Mouse (Mus musculus): Measurements from ENCODE around the gene Ptprj. TPM values are rescaled to one million over a fixed set of nuclear protein-coding genes. Genes with fewer than 3 reads are reported as not detected.
A peak's percentile ranks its signal among the peaks of the same experiment; 100 is the strongest.

The Ptprj gene
- polyA plus RNA-seq, 1 experiment from 2014 or later, result 2.5 TPM

DNA sequence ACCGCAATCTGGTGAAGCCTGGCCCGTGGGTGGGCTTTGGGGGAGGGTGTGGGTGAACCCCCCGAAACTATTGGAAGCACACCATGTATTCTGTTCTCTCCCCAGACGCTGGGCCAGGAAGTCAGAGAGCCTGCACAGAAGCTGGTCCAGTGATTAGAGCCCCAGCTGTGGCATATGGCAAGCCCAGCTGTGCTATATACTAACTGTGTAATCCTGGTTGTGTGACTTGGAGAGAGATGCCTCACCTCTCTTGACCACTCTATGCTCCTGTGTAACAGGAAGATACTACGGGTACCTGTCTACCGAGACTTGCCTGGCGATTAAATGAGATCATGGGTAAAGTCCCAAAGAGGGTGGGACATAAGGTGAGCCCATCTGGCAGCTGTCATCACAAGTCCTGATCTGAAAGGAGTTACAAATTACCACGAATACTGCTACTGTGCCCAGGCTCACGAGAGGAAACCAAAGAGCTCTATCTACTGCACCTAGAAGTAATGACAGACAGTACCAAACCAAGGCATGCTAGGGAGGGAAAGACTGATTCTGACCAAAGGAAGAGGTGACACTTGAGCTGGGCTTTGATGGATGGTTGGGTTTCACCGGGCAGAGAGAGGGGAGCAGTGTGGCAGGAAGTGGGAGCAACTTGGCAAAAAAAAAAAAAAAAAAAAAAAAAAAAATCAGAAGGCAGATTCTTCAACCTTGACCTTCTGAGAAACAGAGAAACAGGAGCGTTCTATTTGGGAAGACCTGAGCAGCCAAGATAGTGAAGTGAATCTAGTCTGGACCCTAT is 754 bp upstream of the Ptprj start:
- peaks cover 6% of the 10 kb centered on the region; the same call in 1 of the 2 replicates for H3K4me1 ChIP-seq (replicated peaks; ENCODE audit: control insufficient read depth, insufficient read depth, low read length)
- peaks cover 2% of the 10 kb centered on the region; the same call in 1 of the 2 replicates for H3K27me3 ChIP-seq (ENCODE audit: control insufficient read depth, insufficient read depth, low read length)
- DNase-seq (ENCODE audit: low spot score), result no peak
- H3K4me3 ChIP-seq (ENCODE audit: low read depth, low read length), result peak overlapping the region; percentile 69
- ATAC-seq (replicated peaks; ENCODE audit: low FRiP score), result peak; percentile 31
- WGBS, result 20% methylated on average over 11 of the region's 11 CpGs
- H3K27ac ChIP-seq (ENCODE audit: low read depth, low read length), result no peak overlapping the region
- no peaks in the 10 kb centered on the region for H3K36me3 ChIP-seq (ENCODE audit: control insufficient read depth, insufficient read depth, low read length)
- H3K4me2 ChIP-seq (ENCODE audit: low read depth, low read length, severe bottlenecking), result peak overlapping the region; percentile 94
- H3K9me3 ChIP-seq (ENCODE audit: control insufficient read depth, low read length), result no peaks in the 10 kb centered on the region
- H3K9ac ChIP-seq (ENCODE audit: low read length), result peak overlapping the region; percentile 85

DNA sequence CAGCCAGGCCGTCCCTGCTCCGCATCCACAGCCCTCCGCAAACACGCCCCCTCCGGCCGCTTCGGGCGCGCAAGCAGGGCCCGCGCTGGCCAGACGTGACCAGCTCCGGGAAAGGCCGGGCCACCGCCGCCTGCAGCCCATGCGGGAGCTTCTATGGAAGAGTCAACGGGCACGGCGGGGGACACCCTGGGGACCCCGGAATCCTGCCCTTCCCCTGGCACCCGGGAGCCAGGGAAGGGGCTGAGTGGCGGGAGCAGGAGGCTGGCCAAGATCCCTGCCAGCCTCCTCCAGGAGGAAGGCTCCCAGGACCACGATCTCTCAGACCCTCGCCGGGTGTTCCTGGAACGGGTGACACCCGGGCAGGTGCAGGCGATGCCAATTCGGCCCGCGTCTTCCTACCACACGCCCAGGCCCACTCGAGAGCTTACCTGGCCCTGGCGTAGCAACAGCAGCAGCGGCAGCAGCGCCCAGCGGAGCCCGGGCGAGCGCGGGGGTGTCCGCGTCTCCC is 665 bp downstream of the Ptprj start:
- Histone ChIP-seq H3K36me3 (ENCODE audit: control insufficient read depth, insufficient read depth, low read length) (no peaks in the 10 kb centered on the region), H3K9me3 (ENCODE audit: control insufficient read depth, low read length) (no peaks in the 10 kb centered on the region), H3K4me3 (ENCODE audit: low read depth, low read length) (peak overlapping the region; percentile 69), H3K27ac (ENCODE audit: low read depth, low read length) (peak overlapping the region; percentile 37; the same call in 1 of the 2 replicates), H3K27me3 (ENCODE audit: control insufficient read depth, insufficient read depth, low read length) (peaks cover 2% of the 10 kb centered on the region; the same call in 1 of the 2 replicates), H3K9ac (ENCODE audit: low read length) (peak overlapping the region; percentile 85), H3K4me2 (ENCODE audit: low read depth, low read length, severe bottlenecking) (peak overlapping the region; percentile 94), H3K4me1 (replicated peaks; ENCODE audit: control insufficient read depth, insufficient read depth, low read length) (peaks cover 6% of the 10 kb centered on the region; the same call in 1 of the 2 replicates)
- DNase-seq (ENCODE audit: low spot score) (peak; percentile 86), ATAC-seq (replicated peaks; ENCODE audit: low FRiP score) (peak; percentile 76)
- under 1% methylated on average over 39 of the region's 44 CpGs for WGBS

DNA sequence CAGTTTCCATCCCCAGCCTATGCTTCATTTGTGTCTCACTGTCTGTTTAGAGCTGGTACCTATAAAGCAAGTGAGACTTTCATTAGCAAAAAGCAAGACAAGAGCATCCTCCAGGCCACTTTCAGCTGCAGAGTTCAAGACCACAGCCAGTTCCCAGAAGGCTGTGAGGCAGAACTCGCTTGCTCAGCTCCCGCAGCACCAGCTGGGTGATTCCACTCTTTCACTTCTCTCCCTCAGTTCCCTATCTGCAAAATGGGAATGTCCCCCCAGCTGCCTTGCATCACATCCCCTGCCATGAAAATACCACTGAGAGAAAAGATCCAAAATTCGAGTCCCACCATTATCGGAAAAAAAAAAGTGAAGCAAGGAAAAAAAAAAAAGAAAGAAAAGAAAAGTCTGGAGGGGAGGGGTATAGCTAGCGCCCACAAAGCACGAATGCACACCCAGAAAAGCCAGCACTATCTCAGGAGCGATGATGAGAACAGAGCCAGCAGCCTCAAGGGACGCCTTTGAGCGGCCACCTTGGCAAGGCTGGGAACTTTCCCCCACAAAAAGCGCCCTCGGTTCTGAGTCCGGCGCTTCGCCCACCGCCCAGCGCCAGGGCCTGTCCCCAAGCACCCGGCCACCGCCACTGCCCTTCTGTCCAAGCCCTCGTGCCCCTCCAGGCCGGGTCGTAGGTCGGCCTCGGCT is 1.3 kb downstream of the Ptprj start:
- DNase-seq (ENCODE audit: low spot score) (no peak), ATAC-seq (replicated peaks; ENCODE audit: low FRiP score) (no peak)

DNA sequence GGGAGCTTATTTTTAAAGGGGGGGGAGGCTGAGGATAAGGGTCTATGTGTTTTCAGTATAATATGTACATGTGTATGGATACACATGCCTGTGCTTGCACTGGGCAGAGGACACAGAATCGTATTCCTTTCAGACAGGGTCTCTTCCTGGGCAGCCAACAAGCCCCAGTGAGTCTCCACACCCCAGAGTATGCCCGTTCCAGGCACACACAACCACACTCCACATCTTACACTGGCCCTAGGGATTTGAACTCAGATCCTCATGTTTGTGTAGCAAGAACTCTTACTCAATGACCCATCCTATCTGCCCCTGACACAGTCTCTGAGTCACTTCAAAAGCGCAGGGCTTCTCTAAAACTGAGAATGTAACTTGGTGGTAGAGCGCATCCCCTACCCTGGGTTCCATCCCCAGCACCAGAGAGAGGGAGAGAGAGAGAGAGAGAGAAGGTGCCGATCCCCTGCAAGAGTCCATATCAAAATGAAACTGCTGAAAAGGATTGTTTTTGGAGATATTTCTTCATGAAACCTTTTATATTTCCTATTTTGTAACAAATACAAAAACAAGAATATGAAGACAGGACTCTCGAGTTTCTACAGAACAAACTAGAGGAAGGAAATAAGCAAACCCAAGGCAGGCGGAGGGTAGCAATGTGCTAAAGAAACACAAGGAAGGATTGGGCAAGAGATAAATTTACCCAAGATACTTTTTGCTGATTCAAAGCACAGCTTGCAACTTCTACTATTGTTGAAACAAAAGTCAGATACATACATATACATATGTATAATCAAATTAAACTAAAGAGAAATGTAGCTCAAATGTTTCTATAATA is 2.8 kb downstream of the Ptprj start:
- no peak for ATAC-seq (replicated peaks; ENCODE audit: low FRiP score)
- Histone ChIP-seq H3K9me3 (ENCODE audit: control insufficient read depth, low read length) (no peaks in the 10 kb centered on the region), H3K9ac (ENCODE audit: low read length) (no peak overlapping the region), H3K27ac (ENCODE audit: low read depth, low read length) (no peak overlapping the region), H3K36me3 (ENCODE audit: control insufficient read depth, insufficient read depth, low read length) (no peaks in the 10 kb centered on the region), H3K4me1 (replicated peaks; ENCODE audit: control insufficient read depth, insufficient read depth, low read length) (peaks cover 6% of the 10 kb centered on the region; the same call in 1 of the 2 replicates), H3K4me2 (ENCODE audit: low read depth, low read length, severe bottlenecking) (no peak overlapping the region), H3K27me3 (ENCODE audit: control insufficient read depth, insufficient read depth, low read length) (peaks cover 2% of the 10 kb centered on the region; the same call in 1 of the 2 replicates), H3K4me3 (ENCODE audit: low read depth, low read length) (no peak overlapping the region)
- WGBS, result 89% methylated on average over 7 of the region's 7 CpGs
- DNase-seq (ENCODE audit: low spot score), result no peak

More for the DNA sequence above, 1.3 kb downstream of the Ptprj start:
- peak overlapping the region; percentile 94 for H3K4me2 ChIP-seq (ENCODE audit: low read depth, low read length, severe bottlenecking)
- WGBS, result 2% methylated on average over 23 of the region's 23 CpGs
- peak overlapping the region; percentile 85 for H3K9ac ChIP-seq (ENCODE audit: low read length)
- H3K27me3 ChIP-seq (ENCODE audit: control insufficient read depth, insufficient read depth, low read length), result peaks cover 2% of the 10 kb centered on the region; the same call in 1 of the 2 replicates
- no peaks in the 10 kb centered on the region for H3K36me3 ChIP-seq (ENCODE audit: control insufficient read depth, insufficient read depth, low read length)
- H3K4me1 ChIP-seq (replicated peaks; ENCODE audit: control insufficient read depth, insufficient read depth, low read length), result peaks cover 6% of the 10 kb centered on the region; the same call in 1 of the 2 replicates
- H3K9me3 ChIP-seq (ENCODE audit: control insufficient read depth, low read length), result no peaks in the 10 kb centered on the region
- peak overlapping the region; percentile 69 for H3K4me3 ChIP-seq (ENCODE audit: low read depth, low read length)
- no peak overlapping the region for H3K27ac ChIP-seq (ENCODE audit: low read depth, low read length)

DNA sequence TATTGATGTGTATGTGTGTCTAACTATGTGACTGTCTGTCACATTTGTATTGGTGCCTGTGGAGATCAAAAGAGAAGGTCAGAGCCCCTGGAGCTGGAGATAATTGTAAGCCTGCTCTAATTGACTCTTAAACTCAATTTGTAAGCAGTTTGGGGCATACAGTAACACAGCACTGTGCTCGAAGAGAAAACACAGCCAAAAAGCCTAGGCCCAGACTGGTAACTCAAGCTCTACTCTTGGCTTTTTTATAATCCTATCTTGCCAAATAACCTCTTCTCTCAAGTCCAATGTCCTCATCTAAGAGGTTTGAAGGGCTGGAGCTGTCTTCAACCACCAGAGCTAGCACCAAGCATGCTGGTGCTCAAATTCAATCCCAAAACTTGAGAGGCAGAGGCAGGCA is 3.5 kb downstream of the Ptprj start:
- WGBS, result 35% methylated on average over 1 of the region's 1 CpGs
- ATAC-seq (replicated peaks; ENCODE audit: low FRiP score), result no peak
- H3K4me2 ChIP-seq (ENCODE audit: low read depth, low read length, severe bottlenecking), result no peak overlapping the region
- H3K4me3 ChIP-seq (ENCODE audit: low read depth, low read length), result no peak overlapping the region
- no peaks in the 10 kb centered on the region for H3K36me3 ChIP-seq (ENCODE audit: control insufficient read depth, insufficient read depth, low read length)
- DNase-seq (ENCODE audit: low spot score), result no peak
- H3K27me3 ChIP-seq (ENCODE audit: control insufficient read depth, insufficient read depth, low read length), result no peaks in the 10 kb centered on the region
- no peak overlapping the region for H3K27ac ChIP-seq (ENCODE audit: low read depth, low read length)
- H3K4me1 ChIP-seq (replicated peaks; ENCODE audit: control insufficient read depth, insufficient read depth, low read length), result peaks cover 6% of the 10 kb centered on the region; the same call in 1 of the 2 replicates
- no peak overlapping the region for H3K9ac ChIP-seq (ENCODE audit: low read length)
- H3K9me3 ChIP-seq (ENCODE audit: control insufficient read depth, low read length), result no peaks in the 10 kb centered on the region

DNA sequence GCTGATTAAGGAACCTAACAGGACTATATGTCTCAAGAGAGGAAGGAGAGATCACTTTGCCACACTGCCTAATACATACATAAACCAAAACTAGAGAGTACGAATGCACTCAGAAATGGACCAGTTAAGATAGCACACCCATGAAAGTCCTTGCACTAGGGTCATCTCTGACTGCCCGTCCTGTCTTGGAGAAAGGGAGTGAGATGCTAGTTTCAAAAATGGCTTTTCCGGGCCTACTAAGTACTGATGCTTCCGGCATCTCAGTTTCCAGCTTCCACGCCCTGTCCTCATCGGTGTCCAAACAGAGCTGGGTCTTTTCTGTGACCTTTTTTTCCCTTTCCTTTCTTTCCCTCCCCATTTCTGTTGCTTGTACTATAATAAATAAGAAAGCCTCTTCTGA is 4.0 kb downstream of the Ptprj start:
- Histone ChIP-seq H3K4me1 (replicated peaks; ENCODE audit: control insufficient read depth, insufficient read depth, low read length) (peaks cover 6% of the 10 kb centered on the region; the same call in 1 of the 2 replicates), H3K27ac (ENCODE audit: low read depth, low read length) (no peak overlapping the region), H3K4me3 (ENCODE audit: low read depth, low read length) (no peak overlapping the region), H3K9me3 (ENCODE audit: control insufficient read depth, low read length) (no peaks in the 10 kb centered on the region), H3K36me3 (ENCODE audit: control insufficient read depth, insufficient read depth, low read length) (no peaks in the 10 kb centered on the region), H3K9ac (ENCODE audit: low read length) (no peak overlapping the region), H3K27me3 (ENCODE audit: control insufficient read depth, insufficient read depth, low read length) (no peaks in the 10 kb centered on the region), H3K4me2 (ENCODE audit: low read depth, low read length, severe bottlenecking) (no peak overlapping the region)
- no peak for DNase-seq (ENCODE audit: low spot score)
- ATAC-seq (replicated peaks; ENCODE audit: low FRiP score), result no peak
- 87% methylated on average over 6 of the region's 6 CpGs for WGBS

DNA sequence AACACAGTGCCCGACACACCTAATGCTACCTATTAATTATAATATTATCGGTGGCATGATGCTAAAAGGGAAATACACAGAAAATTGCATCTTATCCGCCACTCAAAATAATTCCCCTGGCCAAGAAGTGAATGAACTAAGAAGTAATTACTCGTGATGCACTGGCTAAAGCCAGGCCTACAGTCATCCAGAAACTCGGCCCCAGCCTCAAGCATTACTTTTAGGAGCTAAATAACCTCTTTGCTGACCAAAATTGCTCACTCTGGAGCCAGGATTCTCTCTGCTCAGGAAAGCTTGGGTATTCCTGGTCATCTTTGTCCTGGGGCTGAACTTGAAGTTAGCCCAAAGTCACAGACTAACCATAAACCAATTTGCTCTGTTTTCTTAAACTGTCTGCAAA is 4.7 kb downstream of the Ptprj start:
- Histone ChIP-seq H3K4me2 (ENCODE audit: low read depth, low read length, severe bottlenecking) (no peak overlapping the region), H3K27me3 (ENCODE audit: control insufficient read depth, insufficient read depth, low read length) (no peaks in the 10 kb centered on the region), H3K36me3 (ENCODE audit: control insufficient read depth, insufficient read depth, low read length) (no peaks in the 10 kb centered on the region), H3K4me3 (ENCODE audit: low read depth, low read length) (no peak overlapping the region), H3K9me3 (ENCODE audit: control insufficient read depth, low read length) (no peaks in the 10 kb centered on the region), H3K9ac (ENCODE audit: low read length) (no peak overlapping the region), H3K27ac (ENCODE audit: low read depth, low read length) (no peak overlapping the region), H3K4me1 (replicated peaks; ENCODE audit: control insufficient read depth, insufficient read depth, low read length) (peaks cover 3% of the 10 kb centered on the region; the same call in 1 of the 2 replicates)
- WGBS, result 88% methylated on average over 5 of the region's 5 CpGs
- DNase-seq (ENCODE audit: low spot score), result no peak
- ATAC-seq (replicated peaks; ENCODE audit: low FRiP score), result no peak

DNA sequence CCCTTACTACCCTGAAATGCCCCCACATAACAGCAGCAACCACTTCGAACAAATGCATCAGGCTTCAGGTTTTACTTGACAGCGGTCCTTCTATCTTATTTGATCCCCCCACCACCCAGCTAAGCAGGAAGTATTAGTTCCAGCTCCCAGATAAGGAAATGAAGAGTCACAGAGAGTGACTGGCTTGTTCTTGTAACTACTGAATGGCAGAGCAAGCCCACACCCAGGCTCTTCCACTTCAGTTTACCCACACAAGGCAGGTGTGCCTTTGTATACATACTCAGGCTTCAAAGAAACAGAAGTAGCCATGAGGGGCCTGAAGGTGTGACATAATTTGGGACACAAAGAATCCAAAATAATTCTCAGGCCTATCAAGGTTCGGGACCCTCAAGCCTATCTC is 5.3 kb downstream of the Ptprj start:
- Histone ChIP-seq H3K4me3 (ENCODE audit: low read depth, low read length) (no peak overlapping the region), H3K27me3 (ENCODE audit: control insufficient read depth, insufficient read depth, low read length) (no peaks in the 10 kb centered on the region), H3K9ac (ENCODE audit: low read length) (no peak overlapping the region), H3K4me1 (replicated peaks; ENCODE audit: control insufficient read depth, insufficient read depth, low read length) (0 out of 2 replicates have a peak, but pooled peaks cover 2% of the 10 kb centered on the region), H3K4me2 (ENCODE audit: low read depth, low read length, severe bottlenecking) (no peak overlapping the region), H3K9me3 (ENCODE audit: control insufficient read depth, low read length) (no peaks in the 10 kb centered on the region), H3K27ac (ENCODE audit: low read depth, low read length) (no peak overlapping the region), H3K36me3 (ENCODE audit: control insufficient read depth, insufficient read depth, low read length) (no peaks in the 10 kb centered on the region)
- no peak for ATAC-seq (replicated peaks; ENCODE audit: low FRiP score)
- no peak for DNase-seq (ENCODE audit: low spot score)
- 89% methylated on average over 3 of the region's 3 CpGs for WGBS

All from forebrain, embryonic 11.5 days (tissue).